Mouse (Mus musculus) kidney, embryonic 16.5 days (tissue): ENCODE measurements at regions not wholly inside any gene's neighbourhood (a gene's known extent, or its start where the extent isn't known, plus 50 kb on each side); places are given as distances from the start of the nearest gene placed in this dataset.

ENCODE experiments used
- ATAC-seq: fragments of 200-750 bp; cut with Nextera tagmentation; 2 replicates; pipeline ENCODE4 v1.8.0; 2017; ENCODE audit warnings: moderate TSS enrichment; ENCODE audit not compliant: low FRiP score, low TSS enrichment
- H3K27ac ChIP-seq: fragments of 300-500 bp; sonication (generic); 2 replicates; pipeline ENCODE4 v1.5.1; 2014; ENCODE audit warnings: low read length
- H3K27me3 ChIP-seq: fragments of 300-500 bp; sonication (generic); 2 replicates; pipeline ENCODE4 v1.6.1; 2014; ENCODE audit warnings: low read length, control low read depth, mixed read lengths; ENCODE audit not compliant: insufficient read depth
- H3K36me3 ChIP-seq: fragments of 300-500 bp; sonication (generic); 2 replicates; pipeline ENCODE4 v1.6.1; 2014; ENCODE audit warnings: low read length, control low read depth, mixed read lengths; ENCODE audit not compliant: insufficient read depth
- H3K4me1 ChIP-seq: fragments of 300-500 bp; sonication (generic); 2 replicates; pipeline ENCODE4 v1.6.1; 2014; ENCODE audit warnings: low read length, control low read depth, mixed read lengths; ENCODE audit not compliant: insufficient read depth
- H3K4me2 ChIP-seq: fragments of 300-500 bp; sonication (generic); replicated peaks from 2 replicates; pipeline ENCODE4 v1.6.1; 2014; ENCODE audit warnings: low read depth, low read length
- H3K4me3 ChIP-seq: fragments of 300-500 bp; sonication (generic); 2 replicates; pipeline ENCODE4 v1.5.1; 2014; ENCODE audit warnings: mild to moderate bottlenecking, low read length
- H3K9ac ChIP-seq: fragments of 300-500 bp; sonication (generic); replicated peaks from 2 replicates; pipeline ENCODE4 v1.6.1; 2014; ENCODE audit warnings: low read length
- H3K9me3 ChIP-seq: fragments of 300-500 bp; sonication (generic); 2 replicates; pipeline ENCODE4 v1.6.1; 2016; ENCODE audit warnings: low read length, control low read depth
- WGBS: fragments of 180-500 bp; shearing (Covaris S2); extraction: QIAGEN DNeasy Blood & Tissue Kit; methylation state at CpG from one replicate; pipeline ENCODE4 v1.1.7; 2014; 5-methylcytosine and 5-hydroxymethylcytosine counted together

DNA sequence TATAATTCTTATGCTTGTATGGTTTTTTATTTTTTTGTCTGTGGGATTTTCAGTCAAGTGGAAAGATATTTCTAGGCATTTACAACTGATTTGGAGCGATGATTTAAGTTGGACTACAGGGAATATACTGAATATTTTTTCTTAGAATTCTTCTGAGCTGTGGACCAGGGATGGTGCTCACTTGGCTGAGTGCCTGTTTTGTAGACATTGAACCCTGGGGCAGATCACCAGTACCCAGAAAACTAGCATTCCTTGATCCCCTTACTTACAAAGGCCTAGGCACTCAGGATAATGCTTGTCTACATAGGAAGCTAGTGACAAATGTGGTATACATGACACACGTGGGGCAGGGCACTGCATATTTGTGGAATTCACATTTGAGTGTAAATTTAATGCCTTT lies 624.6 kb downstream of the Inhba start:
- H3K27me3 ChIP-seq: no peaks in the 10 kb centered on the region
- no peak overlapping the region for H3K27ac ChIP-seq
- no peak overlapping the region for H3K4me3 ChIP-seq
- H3K4me2 ChIP-seq: no peak overlapping the region
- WGBS: 68% methylated on average over 2 of the region's 2 CpGs
- ATAC-seq: no peak
- H3K4me1 ChIP-seq: no peaks in the 10 kb centered on the region
- H3K36me3 ChIP-seq: no peaks in the 10 kb centered on the region
- H3K9ac ChIP-seq: no peak overlapping the region
- no peaks in the 10 kb centered on the region for H3K9me3 ChIP-seq

DNA sequence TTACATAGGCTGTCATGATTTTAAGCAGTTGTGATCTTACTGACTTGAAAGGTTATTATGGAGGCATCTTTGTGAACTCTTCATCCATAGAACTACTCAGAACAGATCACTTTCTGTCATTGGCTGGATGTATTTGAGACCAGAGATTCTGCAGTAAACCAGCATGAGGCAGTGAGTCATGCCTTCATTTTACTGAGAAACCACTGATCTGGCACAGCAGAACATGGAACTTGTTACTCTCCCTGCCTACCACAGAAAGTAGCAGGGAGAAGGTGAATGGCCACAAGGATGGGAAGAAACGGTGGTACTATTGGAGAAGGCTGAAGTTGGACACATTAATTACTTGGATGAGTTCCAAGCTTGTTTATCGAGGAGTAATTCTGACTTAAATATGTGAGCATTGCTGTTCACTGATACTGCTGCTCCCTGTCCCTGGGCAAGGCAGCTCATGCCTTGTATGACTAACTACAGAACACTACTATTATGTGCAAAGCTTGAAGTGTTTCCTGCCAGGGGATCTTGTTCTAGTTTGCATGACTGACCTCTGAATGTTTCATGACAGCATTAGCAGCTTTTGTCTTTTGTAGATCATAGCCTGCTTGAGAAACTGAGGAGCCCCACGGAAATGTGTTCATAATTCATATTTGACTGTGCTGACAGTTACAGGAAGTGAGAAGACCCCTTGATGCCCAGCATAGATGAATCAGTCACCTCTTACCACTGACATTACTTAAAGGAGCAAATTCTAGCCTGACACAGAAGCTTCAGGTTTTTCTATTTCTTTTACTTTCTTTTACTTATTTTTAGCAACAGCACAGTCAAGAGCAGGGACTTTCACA lies 630.2 kb downstream of the Inhba start:
- Histone ChIP-seq H3K27ac (no peak overlapping the region), H3K36me3 (no peaks in the 10 kb centered on the region), H3K9ac (no peak overlapping the region), H3K9me3 (no peaks in the 10 kb centered on the region), H3K4me1 (peaks cover 3% of the 10 kb centered on the region; the same call in 1 of the 2 replicates), H3K27me3 (no peaks in the 10 kb centered on the region), H3K4me3 (no peak overlapping the region), H3K4me2 (no peak overlapping the region)
- ATAC-seq: no peak
- WGBS: 48% methylated on average over 3 of the region's 3 CpGs

DNA sequence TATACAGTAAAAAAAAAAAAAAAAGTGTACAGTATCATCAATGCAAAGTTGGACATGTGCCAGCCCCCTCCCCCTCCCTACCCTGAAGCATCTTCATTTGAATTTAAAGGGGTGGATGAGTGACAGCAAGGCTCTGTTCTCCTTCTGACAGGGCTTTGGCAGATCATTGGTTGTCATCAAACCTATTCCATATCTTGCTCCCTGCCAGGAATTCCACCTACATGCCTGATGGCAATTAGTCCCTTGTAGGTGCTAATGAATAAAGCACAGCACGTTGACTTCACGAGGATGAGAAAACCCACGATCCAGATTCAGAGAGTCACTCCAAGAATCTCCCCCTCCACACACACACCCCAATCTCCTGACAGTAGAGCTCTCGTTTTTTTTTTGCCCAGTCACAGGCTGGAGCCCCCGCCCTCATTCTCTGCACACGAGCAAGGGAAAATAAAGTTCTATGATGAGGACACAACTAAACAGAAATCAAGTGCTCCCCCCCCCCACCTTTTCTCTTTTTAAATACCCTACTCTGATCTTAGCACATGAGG lies 630.9 kb downstream of the Inhba start:
- ATAC-seq: no peak
- Histone ChIP-seq H3K4me1 (peaks cover 3% of the 10 kb centered on the region; the same call in 1 of the 2 replicates), H3K4me2 (no peak overlapping the region), H3K4me3 (no peak overlapping the region), H3K9me3 (no peaks in the 10 kb centered on the region), H3K9ac (no peak overlapping the region), H3K27ac (no peak overlapping the region), H3K27me3 (no peaks in the 10 kb centered on the region), H3K36me3 (no peaks in the 10 kb centered on the region)
- 72% methylated on average over 6 of the region's 6 CpGs for WGBS

DNA sequence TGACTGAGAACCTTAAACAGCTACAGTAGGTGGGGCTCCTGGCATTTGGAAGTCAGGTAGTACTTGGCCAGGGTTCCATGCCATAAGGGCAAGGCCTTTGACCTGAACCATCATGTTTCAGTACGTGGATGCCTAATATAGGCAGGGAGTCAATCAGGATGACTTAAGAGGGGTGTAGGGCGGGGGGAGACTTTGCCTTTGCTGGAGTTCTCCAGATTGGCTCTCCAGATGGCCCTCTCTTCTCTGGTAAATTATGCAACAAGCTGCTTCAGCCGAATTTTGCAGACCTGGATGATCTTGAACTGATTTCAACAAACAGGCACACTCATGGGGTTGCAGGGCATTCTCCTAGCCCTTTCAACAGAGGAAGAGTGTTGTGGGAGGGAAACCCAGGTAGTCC lies 633.7 kb downstream of the Inhba start:
- Histone ChIP-seq H3K4me3 (no peak overlapping the region), H3K9ac (no peak overlapping the region)
- WGBS: 67% methylated on average over 3 of the region's 3 CpGs

DNA sequence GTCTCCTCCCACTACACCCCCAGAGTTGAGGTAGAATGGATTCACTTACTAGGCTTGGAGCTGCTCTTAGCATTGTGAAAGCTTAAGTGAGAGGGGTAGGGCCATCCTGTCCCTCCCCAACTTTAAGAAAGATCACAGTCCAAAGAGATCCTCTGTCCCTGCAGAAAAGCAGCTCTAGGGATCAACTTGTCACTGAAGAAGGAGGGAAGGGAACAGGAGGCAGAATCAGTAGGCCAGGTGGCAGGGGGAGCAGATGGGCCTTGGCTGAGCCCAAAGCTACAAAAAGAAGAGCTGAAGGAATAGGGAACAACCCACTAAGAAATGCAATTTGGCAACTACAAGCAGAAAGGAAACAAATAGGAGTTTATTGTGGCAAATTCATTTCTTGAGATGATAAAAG lies 634.4 kb downstream of the Inhba start:
- Histone ChIP-seq H3K27ac (no peak overlapping the region), H3K4me1 (peaks cover 3% of the 10 kb centered on the region; the same call in 1 of the 2 replicates), H3K9me3 (no peaks in the 10 kb centered on the region), H3K4me2 (no peak overlapping the region), H3K36me3 (no peaks in the 10 kb centered on the region), H3K9ac (no peak overlapping the region), H3K4me3 (no peak overlapping the region), H3K27me3 (no peaks in the 10 kb centered on the region)
- ATAC-seq: no peak

More for the DNA sequence above, 633.7 kb downstream of the Inhba start:
- no peaks in the 10 kb centered on the region for H3K9me3 ChIP-seq
- H3K27ac ChIP-seq: no peak overlapping the region
- H3K36me3 ChIP-seq: no peaks in the 10 kb centered on the region
- no peak overlapping the region for H3K4me2 ChIP-seq
- H3K4me1 ChIP-seq: peaks cover 3% of the 10 kb centered on the region; the same call in 1 of the 2 replicates
- no peaks in the 10 kb centered on the region for H3K27me3 ChIP-seq
- no peak for ATAC-seq

- Histone ChIP-seq H3K4me3 (no peak overlapping the region), H3K9me3 (no peaks in the 10 kb centered on the region), H3K9ac (no peak overlapping the region), H3K36me3 (no peaks in the 10 kb centered on the region), H3K27ac (no peak overlapping the region), H3K27me3 (no peaks in the 10 kb centered on the region), H3K4me2 (no peak overlapping the region), H3K4me1 (peaks cover 3% of the 10 kb centered on the region; the same call in 1 of the 2 replicates)
- no peak for ATAC-seq
Observed at GRCm38 (mm10) chr13:16646649-16647048, 635.0 kb downstream of the Inhba start.

DNA sequence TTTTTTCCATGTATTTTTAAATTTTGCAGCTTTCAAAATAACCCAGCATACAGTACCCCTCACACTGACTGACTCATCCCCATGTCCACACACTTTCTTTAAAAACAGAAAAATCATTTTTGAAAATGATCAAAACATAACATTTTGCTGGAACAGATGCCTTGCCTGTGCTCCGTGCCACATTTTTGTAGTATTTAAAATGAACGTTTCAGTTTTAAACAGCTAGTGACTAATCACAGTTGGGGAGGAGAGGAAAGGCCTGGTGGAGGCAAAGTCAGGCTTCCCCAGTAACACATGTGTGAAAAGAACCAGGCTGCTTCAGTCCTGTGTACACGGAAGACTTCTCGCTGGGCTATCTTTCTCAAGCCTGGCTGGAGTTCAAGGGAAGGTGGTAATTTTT lies 644.5 kb downstream of the Inhba start:
- H3K9me3 ChIP-seq: no peaks in the 10 kb centered on the region
- H3K4me3 ChIP-seq: no peak overlapping the region
- no peak for ATAC-seq
- H3K36me3 ChIP-seq: no peaks in the 10 kb centered on the region
- H3K4me1 ChIP-seq: no peaks in the 10 kb centered on the region
- no peak overlapping the region for H3K4me2 ChIP-seq
- no peaks in the 10 kb centered on the region for H3K27me3 ChIP-seq
- no peak overlapping the region for H3K9ac ChIP-seq
- no peak overlapping the region for H3K27ac ChIP-seq
- 76% methylated on average over 4 of the region's 4 CpGs for WGBS

DNA sequence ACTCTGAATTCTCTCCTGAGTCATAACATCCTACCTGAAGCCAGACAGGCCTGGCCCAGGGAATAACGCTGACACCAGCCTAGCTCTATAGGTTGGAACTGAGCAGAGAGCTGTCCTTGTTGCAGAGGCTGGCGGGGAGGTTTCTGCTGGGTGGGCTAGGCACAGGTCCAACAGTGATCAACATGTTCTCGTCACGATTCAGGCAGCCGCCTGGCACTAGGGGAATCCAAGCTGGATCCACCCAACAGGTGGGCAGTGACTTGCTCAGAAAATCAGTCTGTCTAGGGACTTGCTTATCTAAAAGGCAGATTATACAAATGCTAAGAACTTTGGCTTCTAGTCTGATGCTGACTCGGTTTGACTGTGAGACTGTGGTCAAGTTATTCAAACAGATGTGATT lies 648.2 kb downstream of the Inhba start:
- WGBS: 75% methylated on average over 6 of the region's 6 CpGs
- no peaks in the 10 kb centered on the region for H3K27me3 ChIP-seq
- no peak for ATAC-seq

DNA sequence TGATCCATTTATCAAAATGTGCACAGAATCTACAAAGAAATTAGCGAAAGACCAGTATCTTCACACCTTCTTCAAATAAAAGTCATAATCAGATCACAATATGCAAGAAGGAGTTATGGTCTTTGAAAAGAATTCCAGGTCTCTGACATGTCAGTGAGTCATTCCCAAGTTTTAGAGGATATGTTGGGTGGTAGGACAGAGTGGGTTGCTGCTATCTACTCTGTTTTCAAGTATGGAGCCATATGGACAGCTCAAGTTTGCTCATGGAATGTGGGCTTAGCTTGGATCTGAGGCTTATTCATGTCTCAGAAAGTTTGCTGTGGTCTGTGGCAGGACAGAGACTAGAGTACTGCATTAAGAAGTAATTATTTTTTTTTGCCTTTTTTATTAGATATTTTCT lies 657.0 kb downstream of the Inhba start:
- no peaks in the 10 kb centered on the region for H3K4me1 ChIP-seq
- H3K27ac ChIP-seq: no peak overlapping the region
- no peak overlapping the region for H3K9ac ChIP-seq
- WGBS: 85% methylated on average over 1 of the region's 1 CpGs
- no peaks in the 10 kb centered on the region for H3K9me3 ChIP-seq
- no peak overlapping the region for H3K4me2 ChIP-seq
- H3K4me3 ChIP-seq: no peak overlapping the region
- H3K36me3 ChIP-seq: no peaks in the 10 kb centered on the region
- ATAC-seq: no peak
- no peaks in the 10 kb centered on the region for H3K27me3 ChIP-seq

More for the DNA sequence above, 648.2 kb downstream of the Inhba start:
- Histone ChIP-seq H3K9me3 (no peaks in the 10 kb centered on the region), H3K4me3 (no peak overlapping the region), H3K4me1 (no peaks in the 10 kb centered on the region), H3K36me3 (no peaks in the 10 kb centered on the region), H3K9ac (no peak overlapping the region), H3K27ac (no peak overlapping the region), H3K4me2 (no peak overlapping the region)

GRCm38 (mm10) chr13:16669281-16669680 lies 657.6 kb downstream of the Inhba start:
- WGBS: 78% methylated on average over 1 of the region's 1 CpGs
- no peaks in the 10 kb centered on the region for H3K9me3 ChIP-seq
- H3K27me3 ChIP-seq: no peaks in the 10 kb centered on the region
- H3K4me3 ChIP-seq: no peak overlapping the region
- H3K4me1 ChIP-seq: no peaks in the 10 kb centered on the region
- no peaks in the 10 kb centered on the region for H3K36me3 ChIP-seq
- no peak for ATAC-seq
- no peak overlapping the region for H3K4me2 ChIP-seq
- no peak overlapping the region for H3K27ac ChIP-seq
- no peak overlapping the region for H3K9ac ChIP-seq
